Mouse (Mus musculus): Measurements from ENCODE around the gene Arid1a. TPM values are rescaled to one million over a fixed set of nuclear protein-coding genes. Genes with fewer than 3 reads are reported as not detected.
A peak's percentile ranks its signal among the peaks of the same experiment; 100 is the strongest.
"Not testable (repeated sequence)": the region's sequence is repeated elsewhere in the genome, so short reads cannot be mapped to it uniquely, and the experiment has no call there.

The Arid1a gene
- polyA plus RNA-seq, 1 experiment from 2014 or later: 6.2 TPM

DNA sequence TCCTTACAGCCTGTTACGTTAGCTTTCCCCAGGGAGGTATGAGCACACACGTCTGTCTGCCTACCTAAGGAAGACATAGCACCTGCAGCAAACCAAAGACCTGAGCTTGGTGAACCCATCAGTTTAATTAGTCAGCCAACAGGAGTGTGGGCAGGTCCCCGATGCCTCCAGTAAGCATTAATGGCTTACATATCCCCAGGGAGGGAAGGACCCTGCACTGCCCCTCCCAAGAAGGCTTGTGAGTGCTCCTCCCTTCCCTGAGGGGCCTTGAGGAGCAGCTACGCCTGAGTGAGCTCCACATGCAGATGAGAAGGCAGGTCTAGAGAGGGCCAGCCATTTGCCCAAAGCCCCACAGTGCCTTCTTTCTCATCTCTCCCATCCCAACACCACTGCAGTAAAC, 100.3 kb downstream of the Arid1a start:
- H3K4me2 ChIP-seq (ENCODE audit: low read depth, low read length): no peak overlapping the region
- H3K27ac ChIP-seq (ENCODE audit: low read depth): no peak overlapping the region
- no peak for DNase-seq
- H3K36me3 ChIP-seq (replicated peaks; ENCODE audit: insufficient read depth, low read length): no peaks in the 10 kb centered on the region
- 57% methylated on average over 4 of the region's 4 CpGs for WGBS (ENCODE audit: insufficient replicate concordance)
- ATAC-seq: no peak
- no peaks in the 10 kb centered on the region for H3K9me3 ChIP-seq (ENCODE audit: low read length)
- TF ChIP-seq CTCF (IDR thresholded peaks at IDR 0.05; ENCODE audit: low read depth) (no peak), EP300 (IDR thresholded peaks at IDR 0.05; ENCODE audit: low read depth) (no peak)
- no peak overlapping the region for H3K9ac ChIP-seq (replicated peaks)
- H3K27me3 ChIP-seq (ENCODE audit: insufficient read depth, low read length): no peaks in the 10 kb centered on the region
- peaks cover 23% of the 10 kb centered on the region for H3K4me1 ChIP-seq (ENCODE audit: insufficient read depth)
- H3K4me3 ChIP-seq (ENCODE audit: low read depth, low read length): no peak overlapping the region

DNA sequence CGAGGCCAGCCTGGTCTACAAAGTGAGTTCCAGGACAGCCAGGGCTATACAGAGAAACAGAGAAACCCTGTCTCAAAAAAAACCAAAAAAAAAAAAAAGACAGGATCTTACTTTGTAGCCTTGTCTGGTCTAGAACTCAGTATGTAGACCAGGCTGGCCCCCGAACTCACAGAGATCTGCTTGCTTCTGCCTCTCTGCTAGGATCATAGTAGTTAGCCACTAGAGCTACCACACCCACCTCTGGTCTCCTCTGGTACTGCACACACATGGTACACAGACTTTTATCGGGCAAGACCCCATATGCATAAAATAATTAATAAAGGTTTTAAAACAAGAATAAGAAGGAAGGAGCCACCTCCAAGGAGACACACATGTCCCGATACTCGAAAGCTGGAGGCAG, 102.5 kb downstream of the Arid1a start:
- H3K4me3 ChIP-seq (ENCODE audit: low read depth, low read length); H3K4me2 ChIP-seq (ENCODE audit: low read depth, low read length); H3K27ac ChIP-seq (ENCODE audit: low read depth); H3K9ac ChIP-seq (replicated peaks); H3K27me3 ChIP-seq (ENCODE audit: insufficient read depth, low read length); H3K36me3 ChIP-seq (replicated peaks; ENCODE audit: insufficient read depth, low read length); DNase-seq; ATAC-seq; H3K9me3 ChIP-seq (ENCODE audit: low read length); H3K4me1 ChIP-seq (ENCODE audit: insufficient read depth): not testable (repeated sequence)
- 90% methylated on average over 5 of the region's 5 CpGs for WGBS (ENCODE audit: insufficient replicate concordance)

DNA sequence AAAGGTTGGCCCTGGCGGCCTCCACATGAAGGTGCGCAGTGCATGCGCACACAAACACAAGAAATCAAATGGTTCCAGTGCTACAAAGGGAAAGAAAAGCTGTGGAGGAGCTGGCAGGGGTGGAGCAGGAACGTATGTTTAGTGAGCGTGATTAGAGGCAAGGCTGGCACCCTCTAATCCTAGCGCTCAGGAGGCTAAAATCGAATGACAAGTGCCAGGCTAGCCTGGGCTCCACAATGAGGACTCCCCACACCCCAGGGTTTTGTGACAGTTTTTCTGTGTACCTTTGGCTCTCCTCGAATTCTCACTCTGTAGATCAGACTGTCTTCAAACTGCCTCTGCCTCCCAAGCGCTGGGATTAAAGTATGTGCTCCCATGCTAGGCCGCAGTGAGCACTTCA, 103.8 kb downstream of the Arid1a start:
- no peaks in the 10 kb centered on the region for H3K9me3 ChIP-seq (ENCODE audit: low read length)
- H3K4me1 ChIP-seq (ENCODE audit: insufficient read depth): peaks cover 5% of the 10 kb centered on the region; the same call in 1 of the 2 replicates
- no peak for ATAC-seq
- H3K27me3 ChIP-seq (ENCODE audit: insufficient read depth, low read length): no peaks in the 10 kb centered on the region
- H3K4me2 ChIP-seq (ENCODE audit: low read depth, low read length): no peak overlapping the region
- no peak overlapping the region for H3K9ac ChIP-seq (replicated peaks)
- H3K4me3 ChIP-seq (ENCODE audit: low read depth, low read length): no peak overlapping the region
- WGBS (ENCODE audit: insufficient replicate concordance): 77% methylated on average over 10 of the region's 10 CpGs
- H3K36me3 ChIP-seq (replicated peaks; ENCODE audit: insufficient read depth, low read length): no peaks in the 10 kb centered on the region
- no peak for TF ChIP-seq EP300 (IDR thresholded peaks at IDR 0.05; ENCODE audit: low read depth)
- TF ChIP-seq CTCF (IDR thresholded peaks at IDR 0.05; ENCODE audit: low read depth): no peak
- no peak overlapping the region for H3K27ac ChIP-seq (ENCODE audit: low read depth)
- DNase-seq: no peak

DNA sequence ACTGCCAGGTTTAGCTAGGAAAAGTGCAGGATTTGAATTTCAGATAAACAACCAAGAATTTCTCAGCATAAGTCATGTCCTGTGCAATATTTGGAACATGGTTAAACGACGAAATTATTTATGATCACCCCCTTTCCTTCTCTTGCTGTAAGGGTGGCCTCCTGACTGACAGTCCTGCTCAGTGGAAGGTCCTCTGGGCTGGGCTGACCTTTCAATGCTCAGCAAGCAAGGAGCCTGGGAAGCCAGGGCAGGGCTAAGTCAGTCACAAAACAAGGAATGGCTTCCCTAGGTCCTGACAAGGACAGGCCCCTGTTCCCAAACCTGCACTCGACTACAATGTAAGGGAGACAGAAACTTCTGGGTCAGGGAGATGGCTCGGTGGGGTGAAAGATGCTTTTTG, 104.6 kb downstream of the Arid1a start:
- Histone ChIP-seq H3K4me3 (ENCODE audit: low read depth, low read length) (no peak overlapping the region), H3K9ac (replicated peaks) (no peak overlapping the region), H3K4me1 (ENCODE audit: insufficient read depth) (peaks cover 5% of the 10 kb centered on the region; the same call in 1 of the 2 replicates), H3K27me3 (ENCODE audit: insufficient read depth, low read length) (no peaks in the 10 kb centered on the region), H3K27ac (ENCODE audit: low read depth) (0 out of 2 replicates have a peak overlapping the region, but pooled peaks have one; percentile 6), H3K4me2 (ENCODE audit: low read depth, low read length) (no peak overlapping the region), H3K36me3 (replicated peaks; ENCODE audit: insufficient read depth, low read length) (no peaks in the 10 kb centered on the region), H3K9me3 (ENCODE audit: low read length) (no peaks in the 10 kb centered on the region)
- TF ChIP-seq CTCF (IDR thresholded peaks at IDR 0.05; ENCODE audit: low read depth) (no peak), EP300 (IDR thresholded peaks at IDR 0.05; ENCODE audit: low read depth) (no peak)
- DNase-seq: no peak
- no peak for ATAC-seq
- 74% methylated on average over 4 of the region's 4 CpGs for WGBS (ENCODE audit: insufficient replicate concordance)

DNA sequence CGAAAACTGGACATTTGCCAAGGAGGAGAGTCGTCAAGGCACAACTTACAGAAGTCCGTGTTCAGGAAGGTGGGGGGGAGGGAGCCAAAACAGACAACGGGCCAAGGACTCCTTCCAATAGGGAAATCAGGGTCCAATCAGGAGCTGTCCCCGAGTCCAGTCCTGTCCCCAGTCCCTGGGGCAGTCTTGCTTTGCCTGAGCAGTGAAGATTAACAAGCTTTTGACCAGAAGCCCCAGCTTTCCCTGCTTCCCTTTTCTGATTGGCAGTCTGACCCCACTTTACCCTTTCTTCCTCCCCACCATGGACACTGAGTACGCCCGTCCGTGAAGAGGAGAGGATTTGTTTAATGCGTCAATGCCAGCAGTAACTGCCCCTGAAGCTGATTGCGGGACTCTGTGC, 105.1 kb downstream of the Arid1a start:
- no peak overlapping the region for H3K9ac ChIP-seq (replicated peaks)
- no peak for DNase-seq

DNA sequence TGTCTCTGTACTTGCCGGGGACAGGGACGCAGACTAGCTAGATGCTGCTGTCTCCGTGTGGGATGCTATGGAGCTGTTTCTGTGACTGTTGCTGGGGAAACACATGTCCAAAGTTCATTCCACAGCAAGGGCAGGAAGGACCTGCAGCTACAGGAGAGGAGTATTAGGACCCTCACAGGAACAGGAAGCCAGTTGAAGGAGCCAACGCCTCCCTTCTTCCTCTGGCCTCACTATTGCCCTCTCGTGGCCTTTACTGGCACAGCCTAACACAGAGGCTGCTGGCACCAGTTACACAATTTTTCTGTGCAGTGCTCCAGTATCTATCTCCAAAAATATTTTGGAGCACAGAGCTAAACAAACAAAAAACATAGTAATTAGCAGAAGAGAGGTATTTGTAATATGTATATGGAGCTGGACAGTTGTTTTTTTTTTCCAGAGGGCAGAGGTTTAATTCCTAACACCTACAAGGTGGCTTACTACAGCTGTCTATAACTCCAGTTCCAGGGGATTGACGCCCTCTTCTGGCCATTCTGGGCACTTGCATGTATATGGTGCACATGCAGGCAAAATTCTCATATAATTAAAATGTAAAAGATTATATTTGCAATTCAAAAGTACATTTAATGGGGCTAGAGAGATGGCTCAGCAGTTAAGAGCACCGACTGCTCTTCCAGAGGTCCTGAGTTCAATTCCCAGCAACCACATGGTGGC, 106.4 kb downstream of the Arid1a start, which contains the start of gene Zdhhc18:
Gene Zdhhc18, minus strand, starts transcription at position 166 of the 711 bp plus-strand sequence.
- Histone ChIP-seq H3K4me1 (ENCODE audit: insufficient read depth) (peaks cover 5% of the 10 kb centered on the region; the same call in 1 of the 2 replicates), H3K9me3 (ENCODE audit: low read length) (no peaks in the 10 kb centered on the region), H3K27ac (ENCODE audit: low read depth) (peak within 1 kb of the TSS; percentile 22; the same call in 1 of the 2 replicates), H3K27me3 (ENCODE audit: insufficient read depth, low read length) (no peaks in the 10 kb centered on the region), H3K36me3 (replicated peaks; ENCODE audit: insufficient read depth, low read length) (no peaks in the 10 kb centered on the region), H3K9ac (replicated peaks) (no peak within 1 kb of the TSS), H3K4me2 (ENCODE audit: low read depth, low read length) (peak within 1 kb of the TSS; percentile 69), H3K4me3 (ENCODE audit: low read depth, low read length) (peak within 1 kb of the TSS; percentile 37)
- WGBS (ENCODE audit: insufficient replicate concordance): 36% methylated on average over 7 of the region's 7 CpGs
- peak; percentile 84 for DNase-seq
- peak; percentile 88 for TF ChIP-seq CTCF (IDR thresholded peaks at IDR 0.05; ENCODE audit: low read depth)
- no peak for TF ChIP-seq EP300 (IDR thresholded peaks at IDR 0.05; ENCODE audit: low read depth)
- ATAC-seq: peak; percentile 80

More for the DNA sequence above, 105.1 kb downstream of the Arid1a start:
- TF ChIP-seq EP300 (IDR thresholded peaks at IDR 0.05; ENCODE audit: low read depth): no peak
- TF ChIP-seq CTCF (IDR thresholded peaks at IDR 0.05; ENCODE audit: low read depth): no peak
- Histone ChIP-seq H3K27me3 (ENCODE audit: insufficient read depth, low read length) (no peaks in the 10 kb centered on the region), H3K4me2 (ENCODE audit: low read depth, low read length) (no peak overlapping the region), H3K36me3 (replicated peaks; ENCODE audit: insufficient read depth, low read length) (no peaks in the 10 kb centered on the region), H3K4me1 (ENCODE audit: insufficient read depth) (peaks cover 5% of the 10 kb centered on the region; the same call in 1 of the 2 replicates), H3K27ac (ENCODE audit: low read depth) (peak overlapping the region; percentile 7; the same call in 1 of the 2 replicates), H3K9me3 (ENCODE audit: low read length) (no peaks in the 10 kb centered on the region), H3K4me3 (ENCODE audit: low read depth, low read length) (no peak overlapping the region)
- peak; percentile 24; the same call in 1 of the 2 replicates for ATAC-seq
- 46% methylated on average over 10 of the region's 10 CpGs for WGBS (ENCODE audit: insufficient replicate concordance)

DNA sequence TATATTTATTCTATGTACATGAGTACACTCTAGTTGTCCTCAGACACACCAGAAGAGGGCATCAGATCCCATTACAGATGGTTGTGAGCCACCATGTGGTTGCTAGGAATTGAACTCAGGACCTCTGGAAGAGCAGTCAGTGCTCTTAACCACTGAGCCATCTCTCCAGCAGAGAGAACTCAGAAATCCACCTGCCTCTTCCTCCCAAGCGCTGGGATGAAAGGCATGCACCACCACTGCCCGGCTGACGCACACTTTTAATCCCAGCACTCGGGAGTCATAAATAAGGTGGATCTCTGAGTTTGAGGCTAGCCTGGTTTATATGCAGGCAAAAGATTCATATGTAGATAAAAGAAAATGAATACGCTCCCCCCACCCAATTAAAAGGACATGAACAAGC, 107.1 kb downstream of the Arid1a start:
- not testable (repeated sequence) for H3K4me1 ChIP-seq (ENCODE audit: insufficient read depth); H3K9me3 ChIP-seq (ENCODE audit: low read length); H3K27me3 ChIP-seq (ENCODE audit: insufficient read depth, low read length); DNase-seq; H3K36me3 ChIP-seq (replicated peaks; ENCODE audit: insufficient read depth, low read length); H3K9ac ChIP-seq (replicated peaks); ATAC-seq
- Histone ChIP-seq H3K4me3 (ENCODE audit: low read depth, low read length) (peak overlapping the region; percentile 37), H3K27ac (ENCODE audit: low read depth) (peak overlapping the region; percentile 22; the same call in 1 of the 2 replicates), H3K4me2 (ENCODE audit: low read depth, low read length) (peak overlapping the region; percentile 69)
- 75% methylated on average over 5 of the region's 5 CpGs for WGBS (ENCODE audit: insufficient replicate concordance)

Data from liver, postnatal 0 days (tissue).